Mouse (Mus musculus) right cerebral cortex, postnatal 25 days (tissue): ENCODE data around the gene Soga1.

Experiments used
- DNase-seq: peaks from one replicate; pipeline ENCODE4 v3.0.0; 2022

Gene Soga1

GRCm38 (mm10) chr2:157078059-157078792 is 828 bp downstream of the Soga1 start:
- DNase-seq: no peak

DNA sequence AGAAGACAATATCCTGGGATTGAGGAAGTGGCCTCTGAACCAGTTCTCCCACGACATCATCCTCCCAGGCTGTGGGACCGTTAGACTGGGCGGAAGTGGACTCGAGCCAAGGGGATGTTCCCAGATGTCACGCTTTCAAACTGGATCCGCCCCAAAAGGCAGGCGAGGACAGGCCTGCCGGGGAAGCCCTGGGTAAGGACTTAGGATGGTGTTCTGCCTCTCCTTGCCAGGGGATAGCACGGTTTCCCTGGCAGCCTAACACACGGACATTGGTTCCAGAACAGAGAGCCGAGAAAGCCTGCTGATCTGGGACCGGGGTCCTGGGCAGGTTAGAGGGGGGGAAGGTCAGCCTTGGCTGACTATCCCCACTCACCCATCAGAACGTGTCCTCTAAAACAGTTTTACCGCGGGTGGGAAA is 1.4 kb downstream of the Soga1 start:
- DNase-seq: peak; percentile 57

DNA sequence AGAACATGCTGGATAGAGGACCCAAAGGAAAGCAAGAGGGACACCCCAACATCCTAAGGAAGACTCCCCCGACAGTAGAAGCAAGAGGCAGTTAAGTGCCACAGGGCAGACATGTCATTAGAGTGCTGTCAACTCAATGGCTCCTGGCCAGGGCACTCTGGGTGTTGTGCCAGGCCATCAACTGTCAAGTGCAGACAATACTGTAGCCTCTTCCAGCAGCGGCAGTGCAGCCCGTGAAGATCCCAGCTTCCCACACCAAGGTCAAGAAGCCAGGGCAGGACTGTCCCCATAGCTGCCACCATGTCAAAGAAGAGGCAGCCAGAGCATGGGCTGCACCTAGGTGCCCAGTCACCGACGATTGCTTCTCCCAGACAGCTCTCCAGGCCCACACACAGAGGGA is 1.9 kb downstream of the Soga1 start:
- DNase-seq: no peak

DNA sequence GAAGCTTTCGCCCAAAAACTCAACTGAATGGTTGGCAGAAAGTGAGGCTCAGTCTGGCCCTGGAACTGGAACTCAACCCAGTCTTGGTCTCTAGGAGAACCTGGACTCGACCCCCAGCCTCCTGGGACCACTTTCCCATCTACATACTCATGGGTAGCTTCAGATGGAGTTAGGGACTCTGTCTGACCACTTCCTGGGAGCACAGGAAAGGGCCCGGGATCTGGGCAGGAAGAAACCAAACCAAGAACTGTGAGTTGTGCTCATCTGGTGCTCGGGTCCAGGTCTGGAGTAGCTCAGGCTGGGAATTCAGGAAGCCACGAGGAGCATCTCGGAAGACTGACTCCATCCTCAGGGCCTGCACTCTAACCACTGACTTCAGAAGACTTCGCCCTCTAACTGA is 2.5 kb downstream of the Soga1 start:
- DNase-seq: no peak

- no peak for DNase-seq
Measured at GRCm38 (mm10) chr2:157075685-157076084, 3.4 kb downstream of the Soga1 start.

- DNase-seq: no peak
Measured at GRCm38 (mm10) chr2:157075226-157075625, 3.8 kb downstream of the Soga1 start.

DNA sequence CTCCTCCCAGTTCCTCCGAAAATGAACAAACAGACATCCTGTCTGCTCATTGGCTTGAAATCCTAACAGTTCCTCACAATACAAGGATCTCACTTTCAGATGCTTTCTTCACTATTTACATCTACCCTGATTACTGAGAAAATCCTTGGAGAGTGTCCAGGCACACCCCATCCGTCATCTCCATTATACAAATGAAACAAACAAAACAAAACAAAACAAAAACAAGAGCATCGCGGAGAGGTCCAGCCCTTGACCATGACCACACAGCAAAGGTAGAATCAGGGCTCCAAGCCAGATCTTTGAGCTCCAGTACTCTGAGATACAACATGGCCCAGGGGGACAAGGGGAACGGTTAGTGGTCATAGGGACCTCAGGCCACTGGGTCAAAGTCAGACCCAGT is 4.3 kb downstream of the Soga1 start:
- DNase-seq: no peak

DNA sequence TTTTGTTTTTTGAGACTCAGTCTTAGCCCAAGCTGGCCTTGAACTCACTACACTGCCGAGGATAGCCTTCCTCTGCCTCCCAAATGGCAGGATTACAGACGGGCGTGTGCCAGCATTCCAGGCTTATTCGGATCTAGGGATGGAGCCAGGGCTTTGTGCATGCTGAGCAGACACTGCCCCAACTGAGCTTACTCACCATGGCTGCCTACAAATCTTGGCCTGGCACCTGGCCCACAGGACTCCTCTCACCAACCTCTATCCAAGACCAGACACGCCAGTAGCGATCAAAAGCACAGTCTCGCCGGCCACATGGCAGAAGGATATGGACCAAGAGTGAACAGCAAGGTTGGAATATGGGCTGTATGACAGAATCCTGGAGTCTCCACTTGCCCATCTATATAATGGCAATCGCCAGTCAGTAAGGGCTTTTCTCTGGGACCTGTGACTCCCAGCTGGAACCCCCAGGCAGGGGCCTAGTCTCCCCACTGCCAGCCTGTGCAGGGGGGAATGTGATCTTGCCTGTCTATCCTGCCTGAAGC is 4.8 kb downstream of the Soga1 start:
- no peak for DNase-seq

GRCm38 (mm10) chr2:157073378-157074052 is 5.5 kb downstream of the Soga1 start:
- DNase-seq: no peak

DNA sequence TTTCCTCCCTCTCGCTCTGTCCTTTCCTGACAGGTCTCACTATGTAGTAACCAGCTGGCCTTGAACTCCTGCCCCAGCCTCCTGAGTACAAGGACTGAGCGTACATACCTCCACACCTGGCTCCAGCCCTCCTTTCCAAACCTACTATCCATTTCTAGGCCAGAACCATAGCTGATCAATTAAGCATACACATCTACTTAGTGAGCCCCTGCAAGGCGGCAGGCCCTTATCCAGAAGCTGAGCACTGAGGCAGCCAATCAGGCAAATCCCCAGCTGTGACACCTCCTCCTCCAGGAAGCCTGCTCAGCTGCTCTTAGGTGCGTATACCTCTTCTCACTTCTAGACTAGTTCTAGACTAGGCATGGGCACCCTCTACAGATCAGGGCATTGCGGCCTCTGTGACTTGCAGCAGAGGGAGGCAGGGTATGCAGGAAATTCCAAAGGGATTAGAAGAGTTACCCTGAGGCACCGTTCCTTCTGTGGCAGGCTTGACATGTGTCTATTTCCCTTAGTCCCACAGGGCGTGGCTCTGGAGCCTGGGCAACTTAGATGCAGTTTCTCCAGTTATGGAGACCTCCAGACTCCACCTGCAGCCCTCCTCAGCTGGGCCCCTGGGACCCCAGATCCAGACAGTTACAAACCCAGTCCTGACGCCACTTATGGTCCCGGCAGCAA is 6.6 kb downstream of the Soga1 start:
- no peak for DNase-seq

- DNase-seq: no peak
Measured at GRCm38 (mm10) chr2:157071556-157071955, 7.5 kb downstream of the Soga1 start.

- DNase-seq: no peak
Measured at GRCm38 (mm10) chr2:157070365-157070764, 8.7 kb downstream of the Soga1 start.

- no peak for DNase-seq
Measured at GRCm38 (mm10) chr2:157069755-157070315, 9.2 kb downstream of the Soga1 start.

GRCm38 (mm10) chr2:157069355-157069735 is 9.7 kb downstream of the Soga1 start:
- DNase-seq: no peak

DNA sequence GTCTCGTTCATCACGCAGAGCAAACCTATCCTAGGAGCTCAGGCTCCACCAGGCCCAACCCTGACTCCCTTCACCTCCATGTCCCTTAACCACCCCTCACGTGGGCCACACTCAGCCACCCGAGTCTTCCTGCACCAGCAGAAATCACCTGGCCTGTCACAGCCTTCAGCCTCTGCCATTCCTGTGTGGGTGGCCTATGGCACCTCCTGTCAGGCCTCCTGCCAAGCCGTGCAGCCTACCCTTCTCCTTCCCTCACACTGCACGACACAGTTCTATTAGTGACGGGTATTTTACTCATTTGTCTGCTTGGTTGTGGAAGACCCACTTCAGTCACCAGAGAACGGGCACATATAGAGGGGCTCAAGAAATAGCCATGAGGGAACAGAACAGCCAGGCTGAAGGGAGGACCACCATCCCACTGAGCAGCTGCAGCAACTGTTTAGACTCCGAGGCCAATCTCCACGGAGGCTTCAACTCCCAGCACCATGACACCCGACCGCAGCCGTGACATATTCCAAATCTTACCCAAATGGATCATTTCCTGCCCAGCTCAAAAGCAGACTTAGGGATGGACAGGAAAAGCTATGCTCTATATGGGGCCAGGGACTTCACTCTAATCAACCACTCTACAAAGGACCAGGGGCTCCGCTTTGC is 10.2 kb downstream of the Soga1 start:
- no peak for DNase-seq

GRCm38 (mm10) chr2:157066731-157067430 is 12.2 kb downstream of the Soga1 start:
- no peak for DNase-seq

- no peak for DNase-seq
Measured at GRCm38 (mm10) chr2:157065879-157066226, 13.2 kb downstream of the Soga1 start.

- DNase-seq: no peak
Measured at GRCm38 (mm10) chr2:157064978-157065878, 13.8 kb downstream of the Soga1 start.

- no peak for DNase-seq
Measured at GRCm38 (mm10) chr2:157064136-157064535, 14.9 kb downstream of the Soga1 start.

DNA sequence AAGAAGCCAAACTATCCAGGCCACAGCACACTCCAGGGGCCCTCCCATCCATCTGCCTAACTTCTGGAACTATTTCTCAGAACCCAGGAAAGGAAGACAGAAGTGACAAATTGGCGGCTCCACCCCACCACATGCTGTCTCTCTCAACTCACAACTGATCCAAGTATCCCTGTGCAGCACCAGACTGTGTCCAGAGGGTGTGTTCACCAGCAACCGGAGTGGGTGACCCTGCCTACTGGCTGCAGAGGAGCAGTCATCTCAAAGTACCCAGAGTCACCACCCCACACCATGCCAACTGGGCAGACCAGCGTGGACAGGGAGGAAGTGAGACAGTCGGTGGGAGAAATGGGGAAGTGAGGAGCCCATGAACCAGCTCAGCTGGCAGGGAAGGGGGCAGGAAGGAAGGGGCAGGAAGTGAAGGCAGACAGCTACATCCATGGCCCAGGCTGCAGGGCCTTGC is 15.8 kb downstream of the Soga1 start:
- no peak for DNase-seq
